Mouse (Mus musculus): Measurements from ENCODE around the gene Ldha.
"Not testable (repeated sequence)": the region's sequence is repeated elsewhere in the genome, so short reads cannot be mapped to it uniquely, and the experiment has no call there.

Gene Ldha

GRCm38 (mm10) chr7:46840787-46841525, at the start of gene Ldha:
Ldha (plus strand) TSS chr7:46841475.
- no peak for DNase-seq (ENCODE audit: low read depth, low spot score)

- no peak for DNase-seq (ENCODE audit: low read depth, low spot score)
These were observed 47.4 kb upstream of the Ldha start for GRCm38 (mm10) chr7:46793871-46794270.

GRCm38 (mm10) chr7:46795287-46796205, 45.7 kb upstream of the Ldha start, which contains the start of the genes Hps5 and Gtf2h1:
Hps5 (minus strand) TSS chr7:46796064.
Gtf2h1 (plus strand) TSS chr7:46796103.
- peak; percentile 99 for DNase-seq (ENCODE audit: low read depth, low spot score)

GRCm38 (mm10) chr7:46796206-46796679, 45.0 kb upstream of the Ldha start:
- no peak for DNase-seq (ENCODE audit: low read depth, low spot score)

- DNase-seq (ENCODE audit: low read depth, low spot score) = no peak
These were observed 44.5 kb upstream of the Ldha start for GRCm38 (mm10) chr7:46796779-46797178.

GRCm38 (mm10) chr7:46810325-46810724, 30.9 kb upstream of the Ldha start:
- no peak for DNase-seq (ENCODE audit: low read depth, low spot score)

- DNase-seq (ENCODE audit: low read depth, low spot score) = no peak
These were observed 27.3 kb upstream of the Ldha start for GRCm38 (mm10) chr7:46814012-46814411.

GRCm38 (mm10) chr7:46820876-46821632, 20.2 kb upstream of the Ldha start:
- DNase-seq (ENCODE audit: low read depth, low spot score) = not testable (repeated sequence)

- DNase-seq (ENCODE audit: low read depth, low spot score) = peak; percentile 30
These were observed 14.1 kb upstream of the Ldha start for GRCm38 (mm10) chr7:46827046-46827802.

GRCm38 (mm10) chr7:46827803-46828184, 13.5 kb upstream of the Ldha start:
- DNase-seq (ENCODE audit: low read depth, low spot score) = no peak

- no peak for DNase-seq (ENCODE audit: low read depth, low spot score)
These were observed 11.4 kb upstream of the Ldha start for GRCm38 (mm10) chr7:46829911-46830310.

- DNase-seq (ENCODE audit: low read depth, low spot score) = peak; percentile 52
These were observed 10.3 kb upstream of the Ldha start for GRCm38 (mm10) chr7:46830799-46831590.

GRCm38 (mm10) chr7:46831693-46832092, 9.6 kb upstream of the Ldha start:
- peak; percentile 30 for DNase-seq (ENCODE audit: low read depth, low spot score)

- DNase-seq (ENCODE audit: low read depth, low spot score) = peak; percentile 69
These were observed 9.0 kb upstream of the Ldha start for GRCm38 (mm10) chr7:46832112-46832810.

GRCm38 (mm10) chr7:46833266-46833665, 8.0 kb upstream of the Ldha start:
- DNase-seq (ENCODE audit: low read depth, low spot score) = peak; percentile 83

GRCm38 (mm10) chr7:46833670-46834255, 7.5 kb upstream of the Ldha start:
- peak; percentile 30 for DNase-seq (ENCODE audit: low read depth, low spot score)

- DNase-seq (ENCODE audit: low read depth, low spot score) = no peak
These were observed 6.2 kb upstream of the Ldha start for GRCm38 (mm10) chr7:46834994-46835610.

- DNase-seq (ENCODE audit: low read depth, low spot score) = no peak
These were observed 4.9 kb upstream of the Ldha start for GRCm38 (mm10) chr7:46836357-46836756.

- no peak for DNase-seq (ENCODE audit: low read depth, low spot score)
These were observed 4.2 kb upstream of the Ldha start for GRCm38 (mm10) chr7:46837073-46837472.

Measured in CD4-positive helper T cell, adult 2 months (primary cell).